Mouse (Mus musculus) hindbrain, embryonic 11.5 days (tissue): ENCODE measurements around the gene Gm45213. TPM values are rescaled to one million over a fixed set of nuclear protein-coding genes. Genes with fewer than 3 reads are reported as not detected.

Experiments used
- ATAC-seq: fragments of 200-750 bp; cut with Nextera tagmentation; 2 replicates; pipeline ENCODE4 v1.8.0; 2017; ENCODE audit warnings: mild to moderate bottlenecking, moderate TSS enrichment, moderate library complexity; ENCODE audit not compliant: low FRiP score
- DNase-seq: peaks from one replicate; pipeline ENCODE4 v3.0.0-alpha.2; 2015; ENCODE audit warnings: low spot score
- H3K27ac ChIP-seq: fragments of 300-500 bp; sonication (generic); 2 replicates; pipeline ENCODE4 v1.5.1; 2014; ENCODE audit warnings: mild to moderate bottlenecking, low read depth, low read length
- H3K27me3 ChIP-seq: fragments of 300-500 bp; sonication (generic); 2 replicates; pipeline ENCODE4 v1.6.1; 2014; ENCODE audit warnings: mild to moderate bottlenecking, low read length, moderate library complexity, mixed read lengths; ENCODE audit not compliant: control insufficient read depth, insufficient read depth
- H3K36me3 ChIP-seq: fragments of 300-500 bp; sonication (generic); 2 replicates; pipeline ENCODE4 v1.6.1; 2014; ENCODE audit warnings: mild to moderate bottlenecking, low read length, moderate library complexity, mixed read lengths; ENCODE audit not compliant: control insufficient read depth, insufficient read depth
- H3K4me1 ChIP-seq: fragments of 300-500 bp; sonication (generic); replicated peaks from 2 replicates; pipeline ENCODE4 v1.6.1; 2014; ENCODE audit warnings: low read length, mixed read lengths; ENCODE audit not compliant: control insufficient read depth, insufficient read depth
- H3K4me2 ChIP-seq: fragments of 300-500 bp; sonication (generic); replicated peaks from 2 replicates; pipeline ENCODE4 v1.6.1; 2014; ENCODE audit warnings: mild to moderate bottlenecking, low read depth, low read length
- H3K4me3 ChIP-seq: fragments of 300-500 bp; sonication (generic); 2 replicates; pipeline ENCODE4 v1.5.1; 2014; ENCODE audit warnings: low read depth, low read length
- H3K9ac ChIP-seq: fragments of 300-500 bp; sonication (generic); 2 replicates; pipeline ENCODE4 v1.6.1; 2014; ENCODE audit warnings: low read depth, low read length
- H3K9me3 ChIP-seq: fragments of 300-500 bp; sonication (generic); 2 replicates; pipeline ENCODE4 v1.6.1; 2016; ENCODE audit warnings: low read length; ENCODE audit not compliant: control insufficient read depth
- WGBS: fragments of 180-500 bp; shearing (Covaris S2); extraction: QIAGEN DNeasy Blood & Tissue Kit; methylation state at CpG from one replicate; pipeline ENCODE4 v1.1.7; 2014; 5-methylcytosine and 5-hydroxymethylcytosine counted together
- polyA plus RNA-seq: library from polyadenylated mRNA; unstranded; fragments of >200 nt; fragmentation: Nextera tagmentation; extraction: Ambion mirVana; gene quantifications from 2 replicates; pipeline ENCODE4 v1.2.1, GENCODE M21; 2014

Gm45213 gene
- polyA plus RNA-seq, 1 experiment from 2014 or later, result not detected

- Histone ChIP-seq H3K36me3 (peaks cover 13% of the 10 kb centered on the region; the same call in 1 of the 2 replicates), H3K4me2 (no peak overlapping the region), H3K4me1 (no peaks in the 10 kb centered on the region), H3K4me3 (no peak overlapping the region), H3K9me3 (no peaks in the 10 kb centered on the region), H3K9ac (no peak overlapping the region), H3K27me3 (no peaks in the 10 kb centered on the region), H3K27ac (no peak overlapping the region)
- ATAC-seq, result no peak
- DNase-seq, result no peak
- WGBS, result 85% methylated on average over 11 of the region's 11 CpGs
These were observed 47.3 kb downstream of the Gm45213 start for GRCm38 (mm10) chr7:66090676-66091190.

DNA sequence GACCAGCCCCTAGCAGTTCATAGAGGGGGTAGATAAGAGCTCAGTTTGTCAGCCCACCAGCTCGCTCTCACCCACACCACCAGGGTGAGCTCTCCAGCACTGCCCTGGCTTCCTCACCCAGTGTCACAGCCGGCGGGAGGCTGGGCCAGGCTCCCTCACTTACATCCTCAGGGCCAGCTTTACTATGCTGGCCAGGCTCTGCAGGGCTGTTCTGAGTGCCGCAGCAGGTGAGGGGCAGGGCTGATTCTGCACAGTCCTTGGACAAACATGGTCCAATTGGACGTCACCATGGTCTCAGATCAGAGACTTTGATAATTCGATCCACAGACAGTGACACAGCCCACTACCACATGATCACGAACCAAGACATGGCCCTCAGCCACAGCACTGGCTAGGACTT, 48.2 kb downstream of the Gm45213 start:
- ATAC-seq (no peak), DNase-seq (no peak)
- H3K4me3 ChIP-seq, result no peak overlapping the region
- no peak overlapping the region for H3K9ac ChIP-seq
- no peaks in the 10 kb centered on the region for H3K4me1 ChIP-seq
- H3K4me2 ChIP-seq, result no peak overlapping the region
- no peaks in the 10 kb centered on the region for H3K9me3 ChIP-seq
- WGBS, result 87% methylated on average over 7 of the region's 7 CpGs
- H3K36me3 ChIP-seq, result peaks cover 10% of the 10 kb centered on the region; the same call in 1 of the 2 replicates
- no peaks in the 10 kb centered on the region for H3K27me3 ChIP-seq
- H3K27ac ChIP-seq, result no peak overlapping the region

- H3K4me1 ChIP-seq, result no peaks in the 10 kb centered on the region
- no peak overlapping the region for H3K4me3 ChIP-seq
- WGBS, result 91% methylated on average over 8 of the region's 8 CpGs
- H3K9me3 ChIP-seq, result no peaks in the 10 kb centered on the region
- no peaks in the 10 kb centered on the region for H3K27me3 ChIP-seq
- ATAC-seq, result no peak
- no peak overlapping the region for H3K9ac ChIP-seq
- peaks cover 7% of the 10 kb centered on the region; the same call in 1 of the 2 replicates for H3K36me3 ChIP-seq
- DNase-seq, result no peak
- no peak overlapping the region for H3K27ac ChIP-seq
- no peak overlapping the region for H3K4me2 ChIP-seq
These were observed 49.3 kb downstream of the Gm45213 start for GRCm38 (mm10) chr7:66092656-66093055.

- DNase-seq (no peak), ATAC-seq (no peak)
- Histone ChIP-seq H3K27ac (no peak overlapping the region), H3K36me3 (peaks cover 4% of the 10 kb centered on the region; the same call in 1 of the 2 replicates), H3K4me1 (no peaks in the 10 kb centered on the region), H3K4me2 (no peak overlapping the region), H3K9ac (no peak overlapping the region), H3K27me3 (no peaks in the 10 kb centered on the region), H3K4me3 (no peak overlapping the region), H3K9me3 (no peaks in the 10 kb centered on the region)
- WGBS, result 81% methylated on average over 5 of the region's 5 CpGs
These were observed 50.7 kb downstream of the Gm45213 start for GRCm38 (mm10) chr7:66094141-66094540.

GRCm38 (mm10) chr7:66098803-66099202, 55.4 kb downstream of the Gm45213 start:
- Histone ChIP-seq H3K9ac (no peak overlapping the region), H3K4me3 (no peak overlapping the region), H3K9me3 (no peaks in the 10 kb centered on the region), H3K4me1 (no peaks in the 10 kb centered on the region), H3K27ac (no peak overlapping the region), H3K4me2 (no peak overlapping the region), H3K27me3 (no peaks in the 10 kb centered on the region), H3K36me3 (no peaks in the 10 kb centered on the region)
- DNase-seq, result no peak
- ATAC-seq, result no peak
- 84% methylated on average over 7 of the region's 7 CpGs for WGBS

- DNase-seq (peak; percentile 63), ATAC-seq (no peak)
- WGBS, result 6% methylated on average over 4 of the region's 4 CpGs
- Histone ChIP-seq H3K9me3 (no peaks in the 10 kb centered on the region), H3K4me2 (no peak overlapping the region), H3K4me1 (no peaks in the 10 kb centered on the region), H3K4me3 (no peak overlapping the region), H3K36me3 (no peaks in the 10 kb centered on the region), H3K27me3 (no peaks in the 10 kb centered on the region), H3K9ac (no peak overlapping the region), H3K27ac (no peak overlapping the region)
These were observed 58.5 kb downstream of the Gm45213 start for GRCm38 (mm10) chr7:66101866-66102265.

DNA sequence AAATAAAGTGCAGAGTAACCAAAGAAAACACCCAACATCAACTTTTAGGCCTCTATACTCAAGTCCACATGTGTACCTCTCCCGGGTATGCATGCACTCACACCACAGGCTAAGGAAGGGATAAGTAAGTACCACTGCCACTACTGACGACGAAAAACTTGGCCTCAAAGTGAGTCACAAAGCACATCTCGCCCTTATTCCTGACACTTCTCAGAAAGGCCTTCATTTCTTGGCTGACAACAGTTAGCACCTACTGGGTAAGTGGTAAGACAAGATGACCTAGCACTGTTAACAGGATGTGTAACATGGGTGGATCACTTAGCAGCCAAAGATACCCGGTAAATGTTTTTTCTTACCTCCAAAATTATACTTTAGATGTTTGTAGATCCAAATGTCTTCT, 61.1 kb downstream of the Gm45213 start:
- Histone ChIP-seq H3K4me2 (no peak overlapping the region), H3K27ac (no peak overlapping the region), H3K4me1 (no peaks in the 10 kb centered on the region), H3K27me3 (no peaks in the 10 kb centered on the region), H3K4me3 (no peak overlapping the region), H3K9me3 (no peaks in the 10 kb centered on the region), H3K9ac (no peak overlapping the region), H3K36me3 (no peaks in the 10 kb centered on the region)
- DNase-seq (no peak), ATAC-seq (no peak)
- 94% methylated on average over 5 of the region's 5 CpGs for WGBS

DNA sequence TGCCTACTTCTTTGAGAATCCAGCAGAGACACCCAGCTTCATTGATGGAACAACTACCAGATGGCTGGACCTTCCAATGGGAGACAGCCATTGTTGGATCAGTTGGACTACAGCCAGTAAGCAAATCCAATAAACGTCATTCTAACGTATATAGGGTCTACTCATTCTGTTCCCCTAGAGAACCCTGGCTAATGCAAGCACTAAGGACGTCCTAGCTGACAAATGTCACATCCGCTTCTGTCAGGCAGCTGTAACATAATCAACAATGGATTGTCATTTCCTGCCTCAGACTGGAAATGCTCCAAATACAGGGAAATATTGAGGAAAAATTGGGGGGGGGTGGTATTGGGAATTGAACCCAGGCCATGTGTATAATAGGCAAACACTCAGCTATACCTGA, 62.4 kb downstream of the Gm45213 start:
- H3K4me2 ChIP-seq, result no peak overlapping the region
- no peaks in the 10 kb centered on the region for H3K9me3 ChIP-seq
- 81% methylated on average over 4 of the region's 4 CpGs for WGBS
- DNase-seq (no peak), ATAC-seq (no peak)
- H3K27me3 ChIP-seq, result no peaks in the 10 kb centered on the region
- no peak overlapping the region for H3K9ac ChIP-seq
- H3K4me3 ChIP-seq, result no peak overlapping the region
- H3K4me1 ChIP-seq, result 0 out of 2 replicates have a peak, but pooled peaks cover 1% of the 10 kb centered on the region
- no peak overlapping the region for H3K27ac ChIP-seq
- H3K36me3 ChIP-seq, result no peaks in the 10 kb centered on the region

DNA sequence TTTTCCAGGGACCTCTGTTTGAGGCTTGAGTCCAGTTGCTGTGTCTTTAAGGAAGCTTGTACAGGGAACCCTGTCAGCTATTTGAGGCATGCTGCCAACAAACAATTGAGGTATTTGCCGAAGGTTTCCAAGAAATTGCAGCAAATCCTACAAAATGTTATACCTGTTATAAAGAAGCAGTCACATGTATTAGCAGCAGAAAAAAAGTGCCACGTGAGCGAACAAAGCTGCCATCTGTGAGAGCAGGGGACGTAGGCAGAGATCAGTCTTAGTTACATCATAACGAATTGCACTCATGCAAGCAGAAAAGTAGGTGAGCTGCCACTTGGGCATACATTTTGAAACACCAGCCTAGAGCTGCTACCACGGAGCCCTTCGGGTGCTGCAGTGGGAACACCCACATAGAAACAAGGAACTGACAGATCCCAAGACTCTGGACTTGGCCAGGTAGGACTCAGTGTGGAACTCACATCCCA, 63.2 kb downstream of the Gm45213 start:
- Histone ChIP-seq H3K9me3 (no peaks in the 10 kb centered on the region), H3K4me2 (no peak overlapping the region), H3K36me3 (no peaks in the 10 kb centered on the region), H3K4me1 (0 out of 2 replicates have a peak, but pooled peaks cover 3% of the 10 kb centered on the region), H3K27ac (no peak overlapping the region), H3K27me3 (no peaks in the 10 kb centered on the region), H3K9ac (no peak overlapping the region), H3K4me3 (no peak overlapping the region)
- 86% methylated on average over 7 of the region's 7 CpGs for WGBS
- no peak for DNase-seq
- ATAC-seq, result no peak
